Mouse (Mus musculus): Measurements from ENCODE around the gene Rnft2. TPM values are rescaled to one million over a fixed set of nuclear protein-coding genes. Genes with fewer than 3 reads are reported as not detected.

Rnft2 gene
- polyA plus RNA-seq (2012; ENCODE audit: insufficient read depth, insufficient read length, missing spikeins), result 1.7 and 2.9 TPM in 2 replicates

GRCm38 (mm10) chr5:118244606-118245443, at the start of gene Rnft2, which contains the start of gene 2410131K14Rik:
Rnft2 (minus strand) TSS chr5:118245116.
2410131K14Rik (plus strand) TSS chr5:118245227.
- H3K4me3 ChIP-seq (ENCODE audit: insufficient read depth, low read depth, low read length), result peak within 1 kb of the TSS; percentile 69
- H3K4me1 ChIP-seq (ENCODE audit: control insufficient read depth, insufficient read depth, insufficient read length, low read length), result peaks cover 2% of the 10 kb centered on the region; the same call in 1 of the 2 replicates
- H3K27ac ChIP-seq (replicated peaks; ENCODE audit: low read depth, low read length), result peak within 1 kb of the TSS; percentile 6; the same call in 1 of the 2 replicates

GRCm38 (mm10) chr5:118294086-118294864, 49.4 kb upstream of the Rnft2 start:
- Histone ChIP-seq H3K27ac (replicated peaks; ENCODE audit: low read depth, low read length) (peak overlapping the region; percentile 95), H3K4me3 (ENCODE audit: insufficient read depth, low read depth, low read length) (peak overlapping the region; percentile 41), H3K4me1 (ENCODE audit: control insufficient read depth, insufficient read depth, insufficient read length, low read length) (peaks cover 11% of the 10 kb centered on the region)

- Histone ChIP-seq H3K4me1 (ENCODE audit: control insufficient read depth, insufficient read depth, insufficient read length, low read length) (peaks cover 13% of the 10 kb centered on the region), H3K4me3 (ENCODE audit: insufficient read depth, low read depth, low read length) (no peak overlapping the region), H3K27ac (replicated peaks; ENCODE audit: low read depth, low read length) (no peak overlapping the region)
Measured at GRCm38 (mm10) chr5:118292476-118292875, 47.6 kb upstream of the Rnft2 start.

GRCm38 (mm10) chr5:118291453-118291852, 46.5 kb upstream of the Rnft2 start:
- peaks cover 13% of the 10 kb centered on the region for H3K4me1 ChIP-seq (ENCODE audit: control insufficient read depth, insufficient read depth, insufficient read length, low read length)
- no peak overlapping the region for H3K4me3 ChIP-seq (ENCODE audit: insufficient read depth, low read depth, low read length)
- H3K27ac ChIP-seq (replicated peaks; ENCODE audit: low read depth, low read length), result peak overlapping the region; percentile 91

GRCm38 (mm10) chr5:118277741-118278495, 33.0 kb upstream of the Rnft2 start:
- Histone ChIP-seq H3K4me3 (ENCODE audit: insufficient read depth, low read depth, low read length) (no peak overlapping the region), H3K27ac (replicated peaks; ENCODE audit: low read depth, low read length) (no peak overlapping the region), H3K4me1 (ENCODE audit: control insufficient read depth, insufficient read depth, insufficient read length, low read length) (peaks cover 14% of the 10 kb centered on the region)

- peaks cover 15% of the 10 kb centered on the region for H3K4me1 ChIP-seq (ENCODE audit: control insufficient read depth, insufficient read depth, insufficient read length, low read length)
- H3K4me3 ChIP-seq (ENCODE audit: insufficient read depth, low read depth, low read length), result no peak overlapping the region
- no peak overlapping the region for H3K27ac ChIP-seq (replicated peaks; ENCODE audit: low read depth, low read length)
Measured at GRCm38 (mm10) chr5:118276711-118277110, 31.8 kb upstream of the Rnft2 start.

GRCm38 (mm10) chr5:118276281-118276680, 31.4 kb upstream of the Rnft2 start:
- Histone ChIP-seq H3K27ac (replicated peaks; ENCODE audit: low read depth, low read length) (no peak overlapping the region), H3K4me3 (ENCODE audit: insufficient read depth, low read depth, low read length) (no peak overlapping the region), H3K4me1 (ENCODE audit: control insufficient read depth, insufficient read depth, insufficient read length, low read length) (peaks cover 15% of the 10 kb centered on the region)

- Histone ChIP-seq H3K4me3 (ENCODE audit: insufficient read depth, low read depth, low read length) (no peak overlapping the region), H3K4me1 (ENCODE audit: control insufficient read depth, insufficient read depth, insufficient read length, low read length) (peaks cover 15% of the 10 kb centered on the region), H3K27ac (replicated peaks; ENCODE audit: low read depth, low read length) (no peak overlapping the region)
Measured at GRCm38 (mm10) chr5:118274546-118274945, 29.6 kb upstream of the Rnft2 start.

- H3K4me3 ChIP-seq (ENCODE audit: insufficient read depth, low read depth, low read length), result peak overlapping the region; percentile 49
- peak overlapping the region; percentile 91 for H3K27ac ChIP-seq (replicated peaks; ENCODE audit: low read depth, low read length)
- peaks cover 15% of the 10 kb centered on the region for H3K4me1 ChIP-seq (ENCODE audit: control insufficient read depth, insufficient read depth, insufficient read length, low read length)
Measured at GRCm38 (mm10) chr5:118273446-118273845, 28.5 kb upstream of the Rnft2 start.

- Histone ChIP-seq H3K4me3 (ENCODE audit: insufficient read depth, low read depth, low read length) (no peak overlapping the region), H3K4me1 (ENCODE audit: control insufficient read depth, insufficient read depth, insufficient read length, low read length) (peaks cover 15% of the 10 kb centered on the region), H3K27ac (replicated peaks; ENCODE audit: low read depth, low read length) (no peak overlapping the region)
Measured at GRCm38 (mm10) chr5:118271449-118272110, 26.7 kb upstream of the Rnft2 start.

GRCm38 (mm10) chr5:118268987-118269386, 24.1 kb upstream of the Rnft2 start:
- Histone ChIP-seq H3K4me1 (ENCODE audit: control insufficient read depth, insufficient read depth, insufficient read length, low read length) (peaks cover 9% of the 10 kb centered on the region), H3K4me3 (ENCODE audit: insufficient read depth, low read depth, low read length) (no peak overlapping the region), H3K27ac (replicated peaks; ENCODE audit: low read depth, low read length) (no peak overlapping the region)

GRCm38 (mm10) chr5:118266309-118266708, 21.4 kb upstream of the Rnft2 start:
- Histone ChIP-seq H3K27ac (replicated peaks; ENCODE audit: low read depth, low read length) (no peak overlapping the region), H3K4me3 (ENCODE audit: insufficient read depth, low read depth, low read length) (no peak overlapping the region), H3K4me1 (ENCODE audit: control insufficient read depth, insufficient read depth, insufficient read length, low read length) (no peaks in the 10 kb centered on the region)

GRCm38 (mm10) chr5:118265366-118265765, 20.4 kb upstream of the Rnft2 start:
- no peak overlapping the region for H3K27ac ChIP-seq (replicated peaks; ENCODE audit: low read depth, low read length)
- no peak overlapping the region for H3K4me3 ChIP-seq (ENCODE audit: insufficient read depth, low read depth, low read length)
- H3K4me1 ChIP-seq (ENCODE audit: control insufficient read depth, insufficient read depth, insufficient read length, low read length), result peaks cover 3% of the 10 kb centered on the region; the same call in 1 of the 2 replicates

- H3K27ac ChIP-seq (replicated peaks; ENCODE audit: low read depth, low read length), result no peak overlapping the region
- H3K4me3 ChIP-seq (ENCODE audit: insufficient read depth, low read depth, low read length), result no peak overlapping the region
- peaks cover 3% of the 10 kb centered on the region; the same call in 1 of the 2 replicates for H3K4me1 ChIP-seq (ENCODE audit: control insufficient read depth, insufficient read depth, insufficient read length, low read length)
Measured at GRCm38 (mm10) chr5:118264279-118264678, 19.4 kb upstream of the Rnft2 start.
